Mouse (Mus musculus): ENCODE measurements around the gene Cct7.
A peak's percentile ranks its signal among the peaks of the same experiment; 100 is the strongest.

- no peak for TF ChIP-seq POLR2A (IDR thresholded peaks at IDR 0.05; ENCODE audit: borderline replicate concordance, insufficient read depth, low read length)
- TF ChIP-seq CTCF (IDR thresholded peaks at IDR 0.05; ENCODE audit: borderline replicate concordance, insufficient read depth, low read depth, low read length) = peak; percentile 45; the same call in 1 of the 2 replicates
These were observed 14.1 kb downstream of the Cct7 start for GRCm38 (mm10) chr6:85465381-85465780.

Data from cerebellum, adult 2 months (tissue).